Mouse (Mus musculus) adrenal gland, adult 8-10 months (tissue): ENCODE data around the gene Gm3336. TPM values are rescaled to one million over a fixed set of nuclear protein-coding genes. Genes with fewer than 3 reads are reported as not detected.

Experiments used
- DNase-seq: peaks from one replicate; pipeline ENCODE4 v3.0.0; 2022
- total RNA-seq, 4 experiments: library from RNA; stranded (reverse); gene quantifications; 2 replicates each; pipeline ENCODE4 v1.2.4; 2022

The Gm3336 gene
- total RNA-seq, 4 experiments from 2014 or later, result not detected

DNA sequence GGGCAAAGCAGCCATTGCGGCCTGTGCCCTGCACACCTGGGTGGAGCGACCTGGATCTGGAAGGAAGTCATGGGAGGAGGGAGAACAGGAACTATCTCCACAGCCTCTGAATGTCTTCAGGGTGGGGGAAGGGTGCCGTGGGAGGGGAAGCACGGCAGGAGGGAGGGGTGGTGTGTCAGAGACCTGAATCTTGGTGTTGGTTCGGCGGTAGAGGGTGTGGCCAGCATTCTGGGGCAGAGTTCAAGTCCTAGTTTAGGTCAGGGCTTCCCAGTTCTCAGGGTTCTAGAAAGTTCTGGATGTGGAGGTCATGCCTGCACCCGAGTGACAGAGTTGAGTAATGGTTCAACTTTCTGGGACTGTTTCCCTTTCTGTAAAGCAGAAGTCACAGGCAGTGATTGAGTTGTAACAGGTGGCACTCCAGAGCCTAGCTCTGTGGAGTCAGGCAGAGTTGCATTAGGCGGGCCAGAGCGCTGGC lies 1.5 kb downstream of the Gm3336 start:
- no peak for DNase-seq

DNA sequence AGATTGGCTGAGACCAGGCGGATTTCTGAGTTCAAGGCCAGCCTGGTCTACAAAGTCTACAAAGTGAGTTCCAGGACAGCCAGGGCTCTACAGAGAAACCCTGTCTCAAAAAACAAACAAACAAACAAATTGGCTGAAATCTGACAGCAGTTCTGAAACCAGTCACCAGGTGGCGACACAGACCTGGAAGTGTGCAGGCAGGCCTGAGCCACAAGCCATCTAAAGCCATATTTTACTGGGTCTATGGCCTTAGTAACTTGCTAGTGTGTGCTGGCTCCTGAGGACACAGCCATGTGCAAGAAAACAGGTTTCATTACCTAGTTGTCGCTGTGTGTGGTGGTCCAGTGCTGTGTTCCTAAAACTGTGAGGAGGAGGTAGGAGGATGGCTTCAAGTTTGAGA lies 2.4 kb downstream of the Gm3336 start:
- DNase-seq, result no peak

DNA sequence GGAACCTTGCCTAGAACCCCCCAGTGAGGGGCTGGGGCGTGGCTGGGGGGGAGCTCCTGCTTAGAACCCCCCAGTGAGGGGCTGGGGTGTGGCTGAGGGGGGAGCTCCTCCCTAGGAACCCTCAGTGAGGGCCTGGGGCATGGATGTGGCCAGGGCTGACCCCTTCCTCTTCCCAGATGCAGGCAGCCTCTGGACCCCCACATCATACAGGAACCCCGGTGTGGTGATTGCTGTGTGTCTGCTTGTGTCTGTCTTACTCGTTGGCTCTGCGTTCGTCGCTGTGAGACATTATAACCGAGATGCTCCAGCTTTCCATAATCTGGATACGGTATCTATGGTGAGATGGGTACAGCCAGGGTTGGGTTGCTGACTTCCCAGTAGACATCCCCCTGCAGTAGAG lies 3.3 kb downstream of the Gm3336 start:
- DNase-seq, result no peak

DNA sequence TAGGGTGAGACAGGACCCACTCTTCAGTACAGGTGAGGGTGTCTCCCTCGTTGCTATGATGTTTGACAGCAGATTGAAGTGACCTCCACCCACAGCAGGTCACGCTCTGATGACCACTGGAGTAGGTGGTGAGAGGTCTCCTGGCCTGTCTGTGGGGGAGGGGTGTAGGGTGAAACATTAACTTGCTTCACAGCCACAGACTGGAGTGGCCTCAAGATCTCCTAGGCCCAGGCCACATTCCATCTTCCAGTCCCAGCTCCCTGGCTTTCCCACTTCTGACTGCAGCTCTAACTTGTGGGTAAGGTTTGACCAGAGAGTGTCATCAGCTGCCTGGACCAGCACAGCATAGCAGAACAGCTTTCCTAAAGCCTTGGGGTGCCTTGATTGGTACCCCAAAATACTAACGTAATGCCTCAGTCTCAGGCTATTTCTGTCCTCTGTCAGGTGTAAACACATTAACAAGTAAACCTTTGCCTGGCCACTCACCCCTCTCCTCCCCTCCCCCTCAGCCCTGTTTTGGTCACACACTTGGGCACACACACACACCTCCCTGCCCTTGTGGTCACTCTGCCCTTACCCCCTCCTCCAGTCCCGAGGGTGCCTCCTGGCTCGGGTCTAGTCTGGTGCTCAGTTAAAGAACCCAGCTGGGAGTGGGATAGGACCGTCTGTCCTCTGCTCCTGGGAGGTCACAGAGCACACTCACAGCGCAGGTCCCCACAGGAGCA lies 5.3 kb downstream of the Gm3336 start, which contains the start of gene Pde4c:
Pde4c (plus strand) TSS at position 235 of the 725 bp plus-strand sequence.
- DNase-seq, result no peak

DNA sequence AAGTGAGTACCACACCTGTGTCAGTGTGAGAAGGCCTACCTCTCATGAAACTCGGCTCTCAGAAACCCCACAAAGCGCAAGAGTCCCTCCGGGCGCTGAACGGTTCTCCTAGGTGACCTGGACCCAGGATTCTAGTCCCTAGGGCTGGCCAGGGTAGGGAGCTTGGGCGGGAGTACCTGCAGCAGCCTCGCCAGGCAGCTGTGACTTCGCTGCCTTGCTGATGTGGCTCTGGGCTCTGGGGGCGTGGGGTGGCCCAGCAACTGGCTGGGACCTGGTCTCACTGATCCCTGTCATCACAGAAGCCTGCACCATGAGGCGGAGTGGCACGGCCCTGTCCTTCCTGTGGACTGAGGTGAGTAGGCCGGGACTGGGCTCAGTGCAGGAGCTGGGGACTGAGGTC lies 5.9 kb downstream of the Gm3336 start:
- DNase-seq, result no peak

DNA sequence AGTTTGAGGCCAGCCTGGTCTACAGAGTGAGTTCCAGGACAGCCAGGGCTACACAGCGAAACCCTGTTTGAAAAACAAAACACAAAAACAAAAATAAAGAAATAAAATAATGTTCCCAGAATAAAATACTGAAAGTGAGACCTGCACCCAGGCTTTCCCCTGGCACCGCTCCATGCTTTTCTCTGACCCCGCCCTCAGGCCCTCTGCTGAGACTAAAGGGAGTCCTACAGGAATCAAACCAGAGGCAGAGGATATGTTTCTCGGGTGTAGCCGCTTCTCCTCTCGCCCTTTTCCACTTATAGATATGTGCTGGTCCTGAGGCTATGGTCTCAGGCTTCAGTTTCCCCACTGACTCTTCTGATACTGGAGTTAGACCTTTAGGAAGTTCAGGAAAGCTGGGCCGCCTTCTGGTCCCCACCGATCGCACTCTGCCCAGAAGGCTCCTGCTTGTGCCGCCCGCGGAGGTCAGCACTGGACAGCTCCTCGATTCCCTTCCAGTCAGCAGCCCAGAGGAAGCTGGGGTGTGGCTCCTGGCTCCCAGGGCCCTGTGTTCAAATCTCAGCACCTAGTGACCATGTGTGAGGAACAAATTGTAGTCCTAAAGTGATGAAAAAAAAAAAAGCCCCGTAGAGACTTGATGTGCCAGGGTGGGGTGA lies 7.6 kb downstream of the Gm3336 start:
- no peak for DNase-seq

DNA sequence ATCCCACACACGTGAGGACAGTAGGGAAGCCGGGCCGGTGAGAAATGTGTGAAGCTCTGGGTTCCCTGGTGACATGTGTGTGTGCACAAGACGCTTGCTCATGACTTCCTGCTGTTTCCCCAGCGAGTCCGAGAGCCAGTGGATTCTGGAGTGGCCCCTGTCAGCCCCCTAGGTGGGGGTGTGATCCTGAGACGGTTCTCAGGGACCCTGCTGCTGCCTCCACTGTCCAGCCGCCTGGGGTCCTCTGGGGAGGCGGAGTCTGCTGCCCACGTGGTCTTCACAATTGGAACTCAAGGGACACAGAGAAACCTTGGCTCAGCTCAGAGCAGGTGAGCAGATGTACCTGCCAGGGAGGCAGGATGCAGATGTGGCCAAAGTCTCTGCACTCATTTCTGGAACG lies 8.4 kb downstream of the Gm3336 start:
- DNase-seq, result no peak

DNA sequence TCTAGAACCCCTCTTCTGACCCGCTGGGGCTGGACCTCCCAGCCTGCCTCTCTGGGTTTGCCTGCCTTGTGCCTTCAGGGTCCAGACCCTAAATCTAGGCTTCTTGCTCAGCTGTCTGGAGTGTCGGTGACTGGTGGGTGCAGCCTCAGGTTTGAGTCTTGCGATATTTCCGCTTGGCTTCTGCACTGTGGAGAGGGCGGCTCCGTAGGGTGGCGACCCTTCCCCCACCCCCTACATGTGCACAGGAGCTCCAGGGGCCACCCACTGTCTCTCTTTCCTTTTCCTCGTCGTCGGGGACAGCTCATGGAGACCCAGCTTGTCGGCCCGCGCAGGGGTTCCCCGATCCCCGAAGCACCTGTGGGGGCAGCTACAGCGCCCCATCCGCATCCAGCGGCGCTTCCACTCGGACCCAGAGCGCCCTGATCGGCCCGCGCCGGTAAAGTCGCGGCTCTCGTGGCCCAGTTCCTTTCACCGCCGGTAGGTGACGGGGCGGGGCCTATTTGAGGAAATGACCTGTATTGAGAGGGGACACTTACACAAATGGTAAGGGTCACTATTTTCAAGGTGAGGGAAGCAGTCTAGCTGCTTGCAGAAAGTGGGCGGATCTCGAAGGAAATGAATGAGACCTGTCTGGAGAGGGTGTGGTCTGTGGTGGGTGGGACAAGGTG lies 11.6 kb downstream of the Gm3336 start:
- DNase-seq, result no peak

DNA sequence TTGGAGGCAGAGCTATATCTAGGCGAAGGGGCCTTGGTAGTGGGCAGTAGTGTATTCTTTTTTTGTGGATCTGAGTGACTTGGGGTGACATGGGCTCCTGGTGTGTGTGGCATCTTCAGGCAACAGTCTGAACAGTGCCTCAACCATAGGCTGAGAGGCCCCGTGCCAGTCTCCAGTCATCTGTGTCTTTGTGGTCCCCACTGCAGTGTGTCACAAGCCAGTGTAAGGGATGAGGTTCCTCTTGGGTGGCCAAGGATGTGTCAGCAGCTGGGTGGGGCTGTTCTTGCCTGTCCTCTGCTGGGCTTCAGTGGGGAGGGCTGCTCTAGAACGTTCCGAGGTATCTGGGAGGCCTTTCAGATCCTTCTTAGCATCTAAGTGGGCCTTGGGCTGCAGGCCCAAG lies 12.6 kb downstream of the Gm3336 start:
- no peak for DNase-seq

DNA sequence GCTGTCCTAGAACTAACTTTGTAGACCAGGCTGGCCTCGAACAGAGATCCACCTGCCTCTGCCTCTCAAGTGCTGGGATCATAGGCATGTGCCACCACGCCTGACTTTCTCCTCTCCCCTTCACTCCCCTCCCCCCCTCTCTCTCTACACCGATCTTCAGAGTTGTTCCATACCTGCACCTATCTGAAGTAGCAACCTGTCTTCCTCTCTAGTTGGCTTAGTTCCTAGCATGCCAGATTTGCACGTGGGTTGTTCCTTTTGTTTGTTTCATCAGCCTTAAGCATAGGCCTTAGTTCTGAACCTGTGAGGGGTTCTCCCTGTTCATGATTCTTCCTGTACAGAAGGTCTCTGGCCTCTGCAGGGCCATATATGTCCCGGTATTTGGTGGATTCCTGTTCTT lies 19.4 kb downstream of the Gm3336 start:
- no peak for DNase-seq

DNA sequence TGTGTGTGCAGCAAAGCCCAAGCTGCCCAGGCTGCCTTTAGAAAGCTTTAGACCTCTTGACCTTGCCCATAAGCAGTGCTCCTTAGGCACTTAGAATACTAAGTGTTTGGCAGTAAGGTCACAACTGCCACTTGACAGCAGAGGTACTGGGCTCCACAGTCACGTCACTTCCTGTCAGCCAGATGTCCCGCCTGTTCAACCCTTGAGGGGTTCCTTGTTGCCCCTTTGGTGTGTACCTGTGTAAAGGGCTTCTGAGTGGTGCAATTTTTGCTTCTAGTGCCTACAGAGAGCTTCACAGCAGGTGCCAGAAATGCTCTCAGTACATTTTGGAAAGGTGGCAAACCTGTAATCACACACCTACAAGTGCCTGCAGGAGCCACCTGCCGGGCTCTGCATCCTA lies 19.9 kb downstream of the Gm3336 start:
- no peak for DNase-seq

DNA sequence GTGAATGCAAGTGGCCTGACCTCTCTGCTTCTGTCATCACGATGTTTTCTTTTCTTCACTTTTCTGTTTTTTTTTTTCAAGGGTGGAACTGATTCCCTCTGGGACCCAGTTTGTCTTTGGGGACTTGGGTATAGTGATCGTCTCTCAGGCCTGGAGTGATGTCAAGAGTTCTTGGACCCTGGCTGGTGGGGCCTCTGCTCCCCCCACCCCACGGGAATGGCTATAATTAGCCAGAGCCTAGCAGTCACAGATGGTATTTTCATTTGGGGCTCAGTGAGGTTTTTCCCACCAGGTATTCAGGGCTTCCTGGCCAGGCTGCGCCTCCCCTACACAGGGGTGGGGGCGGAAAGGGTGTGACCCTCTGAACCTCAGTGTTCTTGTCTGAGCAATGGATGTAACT lies 23.3 kb downstream of the Gm3336 start:
- DNase-seq, result no peak

DNA sequence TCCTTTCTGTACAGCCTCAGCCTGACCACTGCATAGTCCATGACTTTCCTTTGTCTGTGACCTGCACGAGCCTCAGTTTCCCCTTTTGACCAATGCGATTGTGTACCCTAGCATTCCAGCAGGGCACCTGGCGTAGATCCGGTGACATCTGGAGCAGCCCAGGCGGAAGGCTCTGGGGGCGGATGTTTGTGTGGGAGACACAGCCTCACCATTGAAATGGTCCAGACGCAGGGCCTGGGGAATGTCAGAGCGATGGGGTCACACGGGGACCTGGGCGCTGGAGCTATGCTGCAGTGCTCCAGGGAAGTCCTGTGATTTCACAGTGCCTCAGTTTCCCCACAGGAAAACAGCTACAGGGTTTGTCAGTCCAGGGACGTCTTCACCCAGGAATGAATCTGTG lies 23.8 kb downstream of the Gm3336 start:
- DNase-seq, result no peak

DNA sequence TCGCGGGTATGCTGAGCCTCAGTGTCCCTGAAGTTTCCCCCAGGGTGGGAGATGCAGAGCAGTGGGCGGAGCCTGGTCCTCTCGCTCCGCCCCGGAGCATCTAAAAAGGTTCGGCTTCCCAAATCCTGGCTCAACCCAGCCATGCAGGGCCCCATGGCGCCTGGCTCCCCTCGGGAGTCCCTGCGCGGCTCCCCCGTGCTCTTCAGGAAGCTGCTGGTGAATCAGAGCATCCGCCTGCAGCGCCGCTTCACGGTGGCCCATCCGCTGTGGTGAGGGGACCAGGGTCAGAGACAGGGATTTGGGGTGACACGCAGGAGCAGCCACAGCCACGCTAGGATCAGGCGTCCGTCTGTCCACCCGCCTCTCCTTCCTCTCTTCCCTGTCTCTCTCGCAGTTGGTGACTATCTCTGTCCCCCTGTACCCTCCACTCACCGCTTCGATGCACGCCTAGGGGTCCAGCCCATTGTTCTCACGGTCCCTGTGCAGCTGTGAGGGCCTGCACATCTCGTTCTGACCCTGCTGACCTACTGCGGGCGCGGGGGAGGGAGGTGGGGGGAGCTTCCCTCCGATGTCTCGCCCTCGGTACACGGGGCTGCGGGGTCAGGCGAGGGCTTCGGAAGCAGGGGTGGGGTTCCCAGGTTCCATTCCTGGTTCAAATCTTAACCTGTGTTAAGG lies 24.8 kb downstream of the Gm3336 start:
- DNase-seq, result no peak

DNA sequence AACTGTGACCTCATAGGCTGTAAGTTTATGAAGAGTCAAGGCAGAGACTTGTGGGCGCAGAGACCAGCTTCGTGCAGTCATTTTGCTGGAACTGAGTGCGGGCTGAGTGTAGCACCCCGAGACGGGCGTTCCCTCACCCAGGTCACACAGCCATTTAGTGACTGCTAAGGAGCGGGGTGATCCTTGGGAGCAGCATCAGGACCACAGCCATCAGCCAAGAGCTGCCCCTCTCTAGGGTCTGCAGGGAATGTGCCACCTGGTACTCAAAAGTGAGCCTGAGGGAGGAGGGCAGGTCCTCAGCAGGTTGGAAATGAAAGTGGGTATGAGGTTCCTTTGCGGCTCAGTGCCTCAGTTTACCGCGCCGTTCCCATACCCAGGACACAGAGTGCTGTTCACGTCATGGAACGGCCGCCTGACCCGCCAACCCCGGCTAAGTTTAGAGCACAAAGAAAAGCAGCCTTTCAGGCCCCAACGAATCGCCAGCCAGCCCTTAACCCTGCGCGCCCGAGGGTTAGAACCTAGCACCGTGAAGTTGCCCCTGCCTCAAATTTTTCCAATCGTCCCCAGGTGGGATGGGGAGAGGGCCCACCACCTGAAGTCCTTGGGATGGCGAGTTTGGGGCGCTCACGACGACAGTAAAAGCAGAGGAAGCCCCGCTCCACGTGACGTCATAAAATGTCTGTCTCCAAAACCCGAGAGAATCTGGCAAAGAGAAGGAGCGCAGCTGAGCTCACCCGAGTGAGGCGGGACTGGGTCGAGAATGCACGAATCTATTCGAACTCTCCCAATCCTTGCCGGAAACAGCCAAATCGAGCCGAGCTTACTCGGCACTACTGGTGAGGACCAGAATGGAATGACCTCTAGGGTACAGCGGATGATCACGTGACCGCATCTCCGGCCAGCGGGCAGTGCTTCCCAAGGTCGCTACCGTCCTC lies 25.6 kb downstream of the Gm3336 start:
- peak; percentile 67 for DNase-seq

DNA sequence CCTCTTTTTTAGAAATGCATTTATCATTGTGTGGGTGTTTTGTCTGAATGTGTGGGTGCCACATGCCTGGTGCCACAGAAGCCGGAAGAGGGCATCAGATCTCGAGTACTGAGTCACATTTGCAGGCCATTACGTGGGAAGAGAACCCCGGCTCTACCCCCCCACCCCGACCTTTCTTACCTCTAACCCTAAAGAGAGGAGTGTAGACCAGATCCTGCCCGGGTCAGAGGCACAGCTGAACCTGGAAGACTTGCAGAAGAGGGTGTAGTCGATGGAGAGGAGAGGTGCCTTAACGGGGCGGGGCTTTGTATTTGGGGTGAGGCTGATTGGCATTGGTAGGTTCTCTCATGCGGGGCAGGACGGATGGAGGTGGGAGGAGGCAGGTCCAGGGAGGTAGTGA lies 26.5 kb downstream of the Gm3336 start:
- no peak for DNase-seq

DNA sequence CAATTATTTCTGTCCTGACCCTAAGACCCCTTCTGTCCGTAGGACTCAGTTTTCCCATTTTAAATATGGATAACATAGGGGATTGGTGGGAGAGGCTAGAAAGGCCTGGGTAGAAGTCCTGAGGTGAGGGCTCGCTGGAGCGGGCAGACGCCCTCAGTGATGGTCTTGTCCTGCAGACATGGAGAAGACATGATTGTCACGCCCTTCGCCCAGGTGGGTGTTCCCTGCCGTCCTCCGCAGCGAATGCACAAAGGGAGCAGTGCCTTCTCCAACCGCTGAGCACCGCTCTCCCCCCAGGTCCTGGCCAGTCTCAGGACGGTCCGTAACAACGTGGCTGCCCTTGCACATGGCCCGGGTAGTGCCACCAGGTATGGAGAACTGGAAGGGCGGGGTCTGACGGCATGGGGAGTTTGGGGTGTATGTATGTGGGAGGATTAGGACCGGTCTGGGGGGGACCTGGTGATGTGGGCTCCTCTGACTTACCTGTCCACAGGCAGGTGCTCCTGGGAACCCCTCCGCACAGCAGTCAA lies 27.4 kb downstream of the Gm3336 start:
- no peak for DNase-seq

DNA sequence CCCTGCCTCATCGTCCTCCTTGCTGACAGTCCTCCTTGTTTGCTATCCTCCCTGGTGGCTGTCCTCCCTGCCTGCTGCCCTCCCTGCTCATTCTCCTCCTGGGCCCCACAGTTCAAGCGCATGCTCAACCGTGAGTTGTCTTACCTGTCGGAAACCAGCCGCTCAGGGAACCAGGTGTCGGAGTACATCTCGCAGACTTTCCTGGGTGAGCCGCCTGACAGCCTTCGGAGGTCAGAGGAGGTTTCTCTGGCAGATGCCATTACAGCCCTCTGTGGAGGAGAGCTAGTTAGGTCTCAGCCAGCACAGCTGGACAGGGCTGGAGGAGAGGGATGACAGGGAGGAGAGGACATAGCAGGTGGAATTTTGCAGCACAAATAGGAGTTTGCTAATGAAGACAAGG lies 28.3 kb downstream of the Gm3336 start:
- no peak for DNase-seq

DNA sequence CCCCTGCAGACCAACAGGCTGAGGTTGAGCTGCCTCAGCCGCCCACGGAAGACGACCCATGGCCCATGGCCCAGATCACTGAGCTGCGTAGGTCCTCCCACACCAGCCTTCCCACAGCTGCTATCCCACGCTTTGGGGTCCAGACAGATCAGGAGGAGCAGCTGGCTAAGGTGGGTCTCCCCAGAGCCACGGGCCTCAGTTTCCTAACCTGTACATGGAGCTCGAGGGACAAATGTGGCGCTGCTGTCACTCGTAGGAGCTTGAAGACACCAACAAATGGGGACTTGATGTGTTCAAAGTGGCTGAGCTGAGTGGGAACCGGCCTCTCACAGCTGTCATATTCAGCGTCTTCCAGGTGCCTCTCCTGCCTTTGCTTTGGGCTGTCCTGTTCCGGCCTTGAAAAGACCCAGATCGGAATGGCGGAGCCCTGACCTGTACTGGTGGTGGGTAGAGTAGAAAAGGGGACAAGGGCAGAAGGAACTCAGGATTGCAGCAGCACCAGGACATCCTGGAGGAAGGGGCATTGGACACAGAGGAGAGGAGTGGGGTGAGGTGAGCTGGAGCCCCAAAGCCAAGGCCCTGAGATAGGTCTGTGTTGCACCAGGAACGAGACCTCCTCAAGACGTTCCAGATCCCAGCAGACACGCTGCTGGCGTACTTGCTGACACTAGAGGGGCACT lies 29.0 kb downstream of the Gm3336 start:
- no peak for DNase-seq

DNA sequence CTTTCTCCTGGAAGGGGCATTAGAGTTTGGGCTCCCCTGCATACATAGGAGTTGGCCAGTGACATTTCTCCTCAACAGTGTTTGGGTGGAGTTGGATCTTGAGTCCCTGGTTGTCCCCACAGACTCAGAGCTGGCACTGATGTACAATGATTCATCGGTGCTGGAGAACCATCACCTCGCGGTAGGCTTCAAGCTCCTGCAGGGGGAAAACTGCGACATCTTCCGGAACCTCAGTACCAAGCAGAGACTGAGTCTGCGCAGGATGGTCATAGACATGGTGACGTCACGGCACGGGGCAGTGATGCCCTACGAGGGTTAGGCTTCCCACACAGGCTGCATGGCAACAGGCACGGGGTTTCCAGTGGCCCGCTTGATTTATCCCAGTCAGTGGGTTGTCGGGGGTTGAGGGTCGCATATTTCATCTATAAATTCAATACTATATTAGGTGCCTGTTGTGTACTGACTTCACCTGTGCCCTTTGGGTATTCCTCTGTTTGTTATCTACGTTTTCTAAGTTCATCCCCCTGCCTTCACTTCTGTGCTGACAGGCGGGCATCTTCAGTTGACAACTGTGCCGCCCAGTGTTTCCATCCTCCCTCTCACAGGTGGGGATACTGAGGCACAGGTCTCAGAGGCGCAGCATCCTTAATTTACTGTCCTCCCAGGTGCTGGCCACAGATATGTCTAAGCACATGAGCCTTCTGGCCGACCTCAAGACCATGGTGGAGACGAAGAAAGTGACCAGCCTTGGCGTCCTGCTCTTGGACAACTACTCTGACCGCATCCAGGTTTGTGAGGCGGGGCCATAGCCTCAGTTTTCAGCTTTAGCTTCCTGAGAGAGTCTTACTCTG lies 30.1 kb downstream of the Gm3336 start:
- no peak for DNase-seq
